Mouse (Mus musculus): ENCODE measurements around the gene Arcn1. TPM values are rescaled to one million over a fixed set of nuclear protein-coding genes. Genes with fewer than 3 reads are reported as not detected.

The Arcn1 gene
- total RNA-seq, 1 experiment from 2014 or later: 132 TPM

DNA sequence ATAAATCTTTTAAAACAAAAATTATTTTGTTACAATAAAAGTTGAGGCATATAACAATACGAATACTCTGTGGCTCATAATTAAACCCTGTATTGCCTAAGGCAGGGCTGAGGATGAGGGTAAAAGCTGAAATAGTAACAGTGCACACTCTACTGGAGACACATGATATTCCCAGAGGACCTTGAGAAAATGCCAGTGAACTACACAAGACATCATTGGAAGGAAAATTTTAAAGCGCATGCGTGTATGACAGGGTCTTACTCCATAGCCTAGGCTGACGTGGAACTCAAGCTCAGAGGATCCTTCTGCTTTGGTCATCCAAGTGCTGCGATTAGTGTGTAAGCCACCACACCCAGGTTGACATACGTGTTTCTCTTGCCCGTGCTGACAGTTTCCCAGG lies 19.2 kb downstream of the Arcn1 start:
- no peak for ATAC-seq (ENCODE audit: extremely low read depth, insufficient number of reproducible peaks, low FRiP score, poor library complexity, severe bottlenecking)

DNA sequence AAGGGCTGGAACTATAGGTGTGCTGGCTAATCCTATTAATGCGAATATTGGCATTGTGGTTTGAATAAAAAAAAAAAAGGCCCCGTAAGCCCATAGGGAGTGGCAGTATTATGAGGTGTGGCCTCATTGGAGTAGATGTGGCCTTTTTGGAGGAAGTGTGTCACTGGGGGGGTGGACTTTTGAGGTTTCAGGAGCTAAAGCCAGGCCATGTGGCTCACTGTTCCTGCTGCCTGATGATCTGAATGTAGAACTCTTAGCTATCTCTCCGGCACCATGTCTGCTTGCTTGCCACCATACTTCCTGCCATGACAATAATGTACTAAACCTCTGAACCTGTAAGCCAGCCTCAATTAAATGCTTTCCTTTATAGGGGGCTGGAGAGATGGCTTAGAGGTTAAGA lies 20.3 kb downstream of the Arcn1 start:
- no peak for ATAC-seq (ENCODE audit: extremely low read depth, insufficient number of reproducible peaks, low FRiP score, poor library complexity, severe bottlenecking)

DNA sequence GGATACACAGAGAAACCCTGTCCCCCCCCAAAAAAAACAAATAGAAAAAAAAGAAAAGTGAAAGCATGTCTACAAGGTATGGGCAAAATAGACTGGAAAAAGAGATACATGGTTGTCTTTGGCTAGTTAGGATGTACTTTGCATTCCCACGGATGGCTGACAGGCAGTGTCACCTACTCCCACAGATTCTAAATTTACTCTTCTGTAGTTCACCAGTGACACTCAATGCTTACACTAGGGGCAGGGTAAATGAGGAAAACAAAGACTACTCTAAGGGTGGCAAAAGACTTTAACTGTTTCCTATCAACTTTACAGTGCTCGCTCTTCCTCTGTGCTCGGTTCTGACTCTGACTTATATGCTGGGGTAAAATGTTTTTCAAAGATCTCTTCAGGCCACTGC lies 21.0 kb downstream of the Arcn1 start:
- no peak for ATAC-seq (ENCODE audit: extremely low read depth, insufficient number of reproducible peaks, low FRiP score, poor library complexity, severe bottlenecking)

DNA sequence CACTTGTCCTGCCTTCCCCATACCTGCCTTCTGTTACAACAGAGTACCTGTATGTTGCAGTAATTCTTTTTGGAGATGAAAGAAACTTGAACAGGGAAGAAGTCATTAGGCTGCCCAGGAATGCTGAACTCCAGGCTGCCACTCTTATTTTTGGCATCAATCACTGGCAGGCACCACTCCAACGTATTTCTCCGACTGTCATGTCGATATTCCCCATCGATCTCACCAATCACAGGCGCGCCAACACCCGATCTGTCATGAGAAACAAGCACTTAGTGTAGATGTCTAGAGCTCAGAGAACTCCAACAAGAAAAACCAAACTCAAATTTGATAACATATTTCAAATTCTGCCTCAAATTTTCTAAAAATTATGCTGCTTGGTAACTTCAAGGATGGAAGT lies 22.3 kb downstream of the Arcn1 start:
- no peak for ATAC-seq (ENCODE audit: extremely low read depth, insufficient number of reproducible peaks, low FRiP score, poor library complexity, severe bottlenecking)

DNA sequence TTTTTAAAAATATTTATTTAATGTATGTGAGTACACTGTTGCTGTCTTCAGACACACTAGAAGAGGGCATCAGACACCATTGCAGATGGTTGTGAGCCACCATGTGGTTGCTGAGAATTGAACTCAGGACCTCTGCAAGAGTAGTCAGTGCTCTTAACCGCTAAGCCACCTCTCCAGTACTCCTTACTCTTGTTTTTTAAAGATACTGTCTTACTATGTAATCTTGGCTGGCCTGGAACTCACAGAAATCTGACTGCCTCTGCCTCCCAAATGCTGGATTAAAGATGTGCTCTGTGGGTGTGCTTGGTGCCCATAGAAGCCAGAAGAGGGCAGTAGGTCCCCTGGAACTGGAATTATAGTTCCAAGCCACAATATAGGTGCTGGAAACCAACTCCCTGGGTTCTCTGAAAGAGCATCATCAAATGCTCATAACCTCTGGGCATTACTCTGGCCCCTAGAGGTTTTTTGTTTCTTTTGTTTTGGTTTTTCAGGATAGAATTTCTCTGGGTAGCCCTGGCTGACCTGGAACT lies 26.9 kb downstream of the Arcn1 start:
- ATAC-seq (ENCODE audit: extremely low read depth, insufficient number of reproducible peaks, low FRiP score, poor library complexity, severe bottlenecking): no peak

DNA sequence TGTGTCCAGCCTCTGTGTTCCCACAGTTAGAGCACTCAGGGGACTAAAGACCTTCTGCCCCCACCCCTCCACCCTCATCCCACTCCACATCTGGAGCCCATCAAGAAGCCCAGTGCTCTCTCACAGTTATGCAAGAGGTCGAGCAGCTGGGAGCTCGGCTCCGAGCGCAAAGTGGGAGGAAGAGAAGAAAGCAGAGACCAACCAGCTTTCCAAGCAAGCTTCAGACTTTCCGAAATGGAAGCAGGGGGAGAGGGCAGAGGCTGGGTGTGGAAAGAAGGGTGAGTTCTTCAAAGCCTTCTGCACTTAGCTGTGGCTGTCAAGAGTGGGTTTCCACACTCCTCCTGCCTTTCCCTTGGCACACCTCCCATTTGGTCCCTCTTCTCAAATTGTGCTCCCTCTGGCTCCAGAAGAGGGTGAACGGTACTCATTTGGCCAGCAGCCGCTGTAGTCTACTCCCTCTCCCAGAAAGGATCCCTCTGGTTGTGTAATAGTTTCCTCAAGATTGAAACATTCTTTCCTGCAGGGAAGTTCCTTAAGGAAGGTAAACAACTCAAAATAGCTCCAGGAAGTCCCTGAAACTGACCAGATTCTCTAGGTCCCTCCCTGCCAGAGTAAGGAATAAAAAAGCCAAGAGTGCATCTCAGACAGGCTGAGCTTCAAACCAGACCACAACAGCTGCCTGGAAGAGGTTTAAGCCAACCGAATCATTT lies 30.2 kb downstream of the Arcn1 start:
- no peak for ATAC-seq (ENCODE audit: extremely low read depth, insufficient number of reproducible peaks, low FRiP score, poor library complexity, severe bottlenecking)

DNA sequence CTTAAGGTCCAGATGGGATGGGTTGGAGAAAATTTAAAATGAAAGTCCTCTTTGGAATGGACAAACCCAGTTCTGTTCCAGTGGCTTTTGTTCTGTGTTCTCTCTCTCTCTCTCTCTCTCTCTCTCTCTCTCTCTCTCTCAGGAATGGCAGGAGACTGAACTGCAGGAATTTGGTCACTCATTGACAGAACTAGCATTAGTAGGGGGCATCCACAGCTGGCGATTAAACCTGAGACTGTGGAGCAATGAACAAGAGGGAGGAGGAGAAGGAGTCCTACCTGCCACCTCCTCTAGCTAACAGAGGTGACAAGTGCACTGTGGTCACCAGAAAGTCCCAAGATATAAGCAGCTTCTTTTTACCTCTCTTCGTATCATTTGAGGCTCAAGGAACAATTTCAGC lies 31.3 kb downstream of the Arcn1 start:
- no peak for ATAC-seq (ENCODE audit: extremely low read depth, insufficient number of reproducible peaks, low FRiP score, poor library complexity, severe bottlenecking)

DNA sequence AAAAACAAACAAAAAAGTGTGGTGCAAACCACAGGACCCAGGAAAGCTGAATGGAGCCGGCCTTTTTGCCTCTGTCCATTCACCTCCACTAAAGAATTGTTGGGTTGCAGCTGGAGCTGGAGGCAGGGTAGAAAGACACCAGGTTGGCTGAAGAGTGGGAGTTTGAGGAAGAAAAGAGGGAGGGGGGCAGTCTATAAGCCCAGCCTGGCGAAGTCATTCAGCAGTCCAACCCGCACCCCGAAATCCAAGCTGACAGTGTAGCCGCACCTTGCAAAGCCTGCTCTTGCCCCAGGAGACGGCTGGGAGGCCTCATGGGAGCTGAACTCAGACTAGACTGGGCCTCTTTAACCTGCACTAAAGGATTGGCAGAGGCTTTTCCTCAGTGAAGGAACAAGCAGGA lies 31.8 kb downstream of the Arcn1 start:
- no peak for ATAC-seq (ENCODE audit: extremely low read depth, insufficient number of reproducible peaks, low FRiP score, poor library complexity, severe bottlenecking)

DNA sequence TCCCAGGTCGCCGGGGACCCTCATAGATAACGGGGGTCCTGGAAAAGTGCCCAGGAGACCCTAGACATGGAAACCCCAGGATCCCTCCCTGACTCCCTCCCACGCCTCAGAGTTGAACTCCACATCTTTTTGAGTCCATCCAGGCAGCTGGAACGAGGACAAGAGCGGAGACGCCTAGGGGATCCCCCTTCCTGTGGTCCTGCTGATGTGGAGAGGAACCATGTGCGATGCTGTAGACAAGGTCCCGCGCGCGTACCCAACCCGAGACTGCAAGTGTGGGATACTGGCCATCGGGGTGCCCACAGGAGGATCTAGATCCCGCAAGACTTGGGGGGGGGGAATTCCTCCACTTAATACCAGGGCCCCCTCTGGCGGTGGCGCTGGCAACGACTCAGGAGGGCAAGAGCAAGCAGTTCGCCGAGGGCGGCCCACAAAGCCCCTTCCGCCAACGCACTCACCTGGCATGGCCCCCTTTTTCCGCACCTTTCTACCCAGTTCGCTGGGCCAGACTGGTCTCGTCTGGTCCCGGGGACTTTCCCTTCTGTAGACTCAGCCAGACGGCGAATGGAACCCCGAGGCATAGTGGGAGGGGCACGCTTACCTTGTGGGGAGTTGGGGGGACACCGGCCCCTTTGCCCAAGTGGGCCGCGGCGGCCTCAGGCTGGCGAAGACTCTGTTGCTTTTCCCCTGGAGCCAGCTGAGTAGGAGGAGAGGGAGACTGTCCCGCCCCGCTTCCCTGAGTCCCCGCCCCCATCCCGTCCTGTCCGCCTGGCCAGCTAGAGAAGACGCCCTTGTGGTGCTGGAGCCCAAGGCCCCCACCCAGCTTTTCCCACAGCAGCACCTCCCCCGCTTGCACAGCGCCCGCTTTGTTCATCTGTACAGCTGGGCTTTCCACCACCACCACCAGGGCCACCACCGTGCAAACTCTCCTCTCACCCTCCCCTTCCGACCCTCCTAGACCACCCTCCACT lies 32.8 kb downstream of the Arcn1 start, which contains the start of gene Phldb1:
Gene Phldb1 (minus strand): TSS at position 675 of the 971 bp plus-strand sequence.
- ATAC-seq (ENCODE audit: extremely low read depth, insufficient number of reproducible peaks, low FRiP score, poor library complexity, severe bottlenecking): no peak

DNA sequence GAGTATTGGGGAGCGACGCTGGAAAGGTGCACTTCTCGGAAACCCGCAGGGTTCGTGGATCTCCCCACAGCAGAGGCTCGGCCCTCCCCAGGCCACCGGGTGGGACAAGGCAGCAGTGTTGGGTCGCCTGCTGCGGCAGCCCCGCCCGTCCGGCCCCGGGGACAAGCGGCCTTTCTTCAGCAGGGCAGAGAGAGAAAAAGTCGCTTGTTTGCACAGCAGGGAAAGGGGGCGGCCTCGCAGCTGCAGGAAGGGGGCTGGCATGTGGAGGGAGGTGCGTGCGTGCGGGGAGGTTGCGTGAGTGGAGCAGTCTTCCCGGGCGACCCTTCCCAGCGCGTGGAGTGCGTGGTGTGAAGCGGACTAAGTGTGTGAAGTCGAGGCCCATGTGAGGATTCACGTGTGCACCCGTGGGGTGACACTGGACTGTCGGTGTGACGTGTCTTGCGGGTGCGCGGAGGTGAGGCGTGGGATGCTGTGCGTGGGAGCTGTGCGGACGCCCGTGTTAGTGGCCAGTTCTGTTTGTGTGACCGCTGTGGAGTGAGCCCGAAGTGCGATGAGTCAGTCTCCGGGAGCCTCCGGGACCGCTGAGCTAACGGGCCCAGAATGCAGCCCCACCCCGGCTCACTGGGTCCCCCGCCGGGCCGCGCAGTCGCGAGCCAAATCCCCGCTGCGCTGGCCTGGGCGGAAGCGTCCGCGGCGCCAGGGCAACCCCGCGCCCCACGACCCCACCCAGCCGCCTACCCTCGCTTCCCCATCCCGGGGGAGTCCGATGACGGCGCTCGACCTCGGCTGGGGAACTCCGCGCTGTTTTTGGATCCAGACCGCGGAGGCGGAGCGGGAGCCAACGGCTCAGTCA lies 33.7 kb downstream of the Arcn1 start:
- 0 out of 2 replicates have a peak, but pooled peaks have one; percentile 4 for ATAC-seq (ENCODE audit: extremely low read depth, insufficient number of reproducible peaks, low FRiP score, poor library complexity, severe bottlenecking)

DNA sequence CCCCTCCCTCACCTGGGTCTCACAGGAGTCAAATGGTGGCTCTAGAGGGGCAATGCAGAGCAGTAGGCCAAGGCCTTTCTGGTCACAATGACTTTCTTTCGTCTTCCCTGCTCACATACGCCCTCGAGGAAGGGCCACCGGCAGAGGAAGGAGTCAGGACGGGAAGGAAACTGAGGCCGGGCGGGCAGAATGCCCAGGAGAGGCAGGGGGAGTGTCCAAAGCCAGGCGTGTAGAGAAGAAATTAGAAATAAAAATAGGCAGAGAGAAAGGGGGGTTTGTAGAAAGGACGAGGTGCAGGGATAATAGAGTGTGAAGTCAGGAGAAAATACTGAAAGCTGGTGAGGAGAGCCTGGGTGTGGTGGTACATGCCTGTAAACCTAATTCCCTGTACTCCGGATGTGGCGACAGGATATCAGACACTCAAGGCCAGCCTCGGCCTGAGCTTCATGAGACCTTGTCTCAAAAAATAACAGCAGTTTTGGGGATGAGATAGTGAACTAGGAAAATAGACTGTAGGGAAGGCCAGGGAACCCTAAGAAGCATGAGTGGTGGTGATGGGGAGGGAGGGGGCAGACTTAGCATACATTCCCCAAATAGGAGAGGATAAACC lies 34.6 kb downstream of the Arcn1 start:
- no peak for ATAC-seq (ENCODE audit: extremely low read depth, insufficient number of reproducible peaks, low FRiP score, poor library complexity, severe bottlenecking)

DNA sequence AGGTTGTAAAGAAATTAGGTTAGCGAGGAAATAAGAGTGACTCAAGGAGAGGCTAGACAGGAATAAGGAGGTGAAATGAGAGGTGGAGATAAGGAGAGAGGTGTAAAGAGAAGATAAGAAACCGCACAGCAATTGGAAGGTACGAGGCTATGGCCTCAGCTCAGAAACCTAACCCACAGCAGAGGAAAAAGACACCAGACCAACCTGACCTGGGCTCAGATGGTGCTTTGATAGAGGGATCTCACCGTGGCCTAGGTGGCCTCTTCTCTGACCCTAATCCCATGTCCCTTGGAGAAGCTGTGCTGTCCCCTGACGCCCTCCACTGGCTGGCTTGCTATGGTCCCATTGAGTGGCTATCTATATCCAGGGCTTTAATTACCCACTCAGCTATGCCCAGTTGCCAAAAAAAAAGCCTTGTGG lies 35.5 kb downstream of the Arcn1 start:
- no peak for ATAC-seq (ENCODE audit: extremely low read depth, insufficient number of reproducible peaks, low FRiP score, poor library complexity, severe bottlenecking)

DNA sequence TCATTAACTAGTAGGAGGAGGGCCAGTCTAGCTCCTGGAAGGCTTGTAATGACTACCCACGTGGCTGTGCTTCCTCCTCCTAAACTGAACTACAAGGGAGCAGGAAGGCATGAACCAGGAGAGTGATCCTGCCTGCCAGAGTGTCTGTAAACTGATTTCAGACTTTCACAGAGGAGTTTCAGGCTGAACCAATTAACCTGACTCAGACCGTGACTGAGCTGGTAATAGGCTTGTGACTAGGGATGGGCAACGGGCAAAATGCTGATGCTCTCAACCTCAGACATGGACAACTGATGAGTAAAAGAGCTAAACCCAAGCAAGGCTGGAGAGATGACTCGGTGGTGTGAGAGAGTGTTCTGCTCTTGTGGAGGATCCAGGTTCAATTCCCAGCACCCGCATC lies 40.2 kb downstream of the Arcn1 start:
- ATAC-seq (ENCODE audit: extremely low read depth, insufficient number of reproducible peaks, low FRiP score, poor library complexity, severe bottlenecking): no peak

DNA sequence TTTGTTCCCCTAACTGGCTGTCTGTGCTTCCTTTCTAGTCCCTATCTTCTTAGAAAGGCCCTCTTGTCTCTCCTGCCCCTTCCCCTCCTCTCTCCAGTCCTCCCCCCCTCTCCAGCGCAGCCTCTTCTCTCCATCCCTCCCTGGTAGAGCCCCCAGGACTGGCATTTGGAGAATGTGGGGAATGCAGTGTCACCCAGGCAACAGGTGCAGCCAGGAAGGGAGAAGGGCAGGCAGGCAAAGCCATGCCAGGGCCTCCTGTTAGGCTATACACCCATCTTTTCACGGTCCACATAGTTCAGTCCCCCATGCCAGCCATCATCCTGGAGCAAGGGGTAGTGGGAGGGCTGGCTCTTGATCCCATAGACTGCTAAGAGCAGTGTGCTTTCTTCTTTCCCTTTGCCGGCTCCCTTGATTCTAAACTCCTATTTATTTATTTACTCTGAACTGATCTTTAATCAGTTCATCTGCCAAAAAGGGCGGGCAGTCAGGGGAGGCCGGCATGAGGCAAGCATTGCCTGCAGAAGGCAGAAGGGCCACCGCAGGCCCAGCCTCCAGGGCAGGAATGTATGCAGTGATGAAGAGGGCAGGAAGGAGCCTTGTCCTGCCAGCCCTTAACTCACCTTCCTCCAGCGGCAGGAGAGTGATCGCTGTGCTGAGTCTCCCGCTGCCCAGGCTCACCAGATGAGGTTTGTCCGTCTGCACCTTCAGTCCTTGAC lies 41.1 kb downstream of the Arcn1 start:
- ATAC-seq (ENCODE audit: extremely low read depth, insufficient number of reproducible peaks, low FRiP score, poor library complexity, severe bottlenecking): no peak

DNA sequence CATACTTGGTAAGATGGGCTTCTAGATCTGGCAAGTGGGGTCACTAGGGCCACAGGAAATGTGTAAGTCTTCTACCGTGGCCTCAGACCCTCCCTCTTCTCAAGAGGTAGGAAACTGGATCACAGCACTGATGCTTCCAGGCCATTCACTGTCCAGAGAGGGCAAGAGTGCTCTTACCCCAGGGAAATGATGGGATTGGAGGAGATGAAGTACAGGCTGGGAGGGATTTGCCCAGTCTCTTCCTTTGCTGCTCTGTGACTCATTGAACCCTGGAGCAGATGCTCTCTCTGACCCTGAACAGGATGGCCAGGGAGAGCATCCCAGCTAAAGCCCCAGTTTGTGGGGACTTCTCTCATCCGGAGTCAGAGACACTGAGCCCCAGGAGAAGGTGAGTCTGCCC lies 43.0 kb downstream of the Arcn1 start:
- no peak for ATAC-seq (ENCODE audit: extremely low read depth, insufficient number of reproducible peaks, low FRiP score, poor library complexity, severe bottlenecking)

DNA sequence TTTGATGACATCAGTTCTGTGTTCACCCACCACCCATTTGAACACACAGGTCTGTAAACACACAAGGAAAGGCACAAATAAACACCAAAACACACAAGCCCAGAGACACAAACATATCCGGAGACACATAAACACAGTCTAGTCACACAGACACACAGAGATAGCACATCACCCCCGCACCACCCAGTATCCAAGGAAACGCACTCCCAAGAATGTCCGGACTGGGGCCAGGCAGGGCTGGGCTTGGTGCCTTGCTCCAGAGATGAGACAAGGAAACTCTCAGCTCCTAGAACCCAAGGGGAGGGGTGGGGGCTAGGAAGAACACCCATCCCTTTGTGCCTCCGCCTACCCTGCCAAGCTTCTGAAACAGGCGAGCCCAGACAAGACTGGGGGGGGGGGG lies 43.4 kb downstream of the Arcn1 start:
- no peak for ATAC-seq (ENCODE audit: extremely low read depth, insufficient number of reproducible peaks, low FRiP score, poor library complexity, severe bottlenecking)

DNA sequence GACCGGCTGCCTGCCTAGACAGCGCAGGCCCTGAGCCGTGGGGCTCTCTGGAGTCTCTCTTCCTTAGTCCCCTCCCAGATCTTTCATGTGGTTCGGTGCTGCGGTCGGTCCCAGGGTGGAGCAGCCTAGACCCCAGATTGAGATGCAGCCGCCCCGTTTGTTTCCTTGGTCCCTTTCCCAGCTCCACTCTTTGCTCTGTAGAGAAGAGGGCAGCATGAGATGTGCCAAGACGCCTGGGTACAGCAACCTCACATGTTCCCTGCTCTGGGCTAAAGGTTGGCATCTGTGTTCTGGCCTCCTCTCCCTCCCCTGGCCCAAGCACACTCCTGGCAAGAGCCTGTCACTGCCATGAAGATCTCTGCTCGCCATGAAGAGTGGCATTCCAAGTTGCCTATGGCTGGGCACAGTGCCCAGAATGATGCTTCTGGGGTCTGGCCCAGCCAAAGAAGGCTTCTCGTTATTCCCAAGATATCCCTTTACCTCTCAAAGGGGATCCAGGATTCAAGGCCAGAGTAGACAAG lies 44.1 kb downstream of the Arcn1 start:
- no peak for ATAC-seq (ENCODE audit: extremely low read depth, insufficient number of reproducible peaks, low FRiP score, poor library complexity, severe bottlenecking)

DNA sequence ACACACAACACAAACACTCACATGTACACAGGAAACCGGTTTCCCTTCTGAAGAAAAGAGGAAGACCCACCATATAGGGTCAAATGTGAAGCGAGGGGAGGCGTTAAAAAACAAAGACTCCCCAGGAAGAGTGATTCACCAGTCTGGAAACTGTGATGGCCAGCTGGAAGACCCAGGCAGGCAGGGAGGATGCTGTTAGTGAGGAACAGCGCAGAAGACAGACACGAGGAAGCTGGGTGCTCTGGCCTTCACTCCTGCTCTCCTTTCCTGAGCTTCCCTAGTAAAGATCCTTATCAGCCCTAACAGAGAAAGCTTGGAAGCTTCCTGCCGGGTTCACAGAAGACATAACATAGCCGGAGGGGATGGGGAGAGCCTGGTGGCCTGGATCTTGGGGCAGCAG lies 44.6 kb downstream of the Arcn1 start:
- no peak for ATAC-seq (ENCODE audit: extremely low read depth, insufficient number of reproducible peaks, low FRiP score, poor library complexity, severe bottlenecking)
